Mouse (Mus musculus): ENCODE data around the gene Csk.

DNA sequence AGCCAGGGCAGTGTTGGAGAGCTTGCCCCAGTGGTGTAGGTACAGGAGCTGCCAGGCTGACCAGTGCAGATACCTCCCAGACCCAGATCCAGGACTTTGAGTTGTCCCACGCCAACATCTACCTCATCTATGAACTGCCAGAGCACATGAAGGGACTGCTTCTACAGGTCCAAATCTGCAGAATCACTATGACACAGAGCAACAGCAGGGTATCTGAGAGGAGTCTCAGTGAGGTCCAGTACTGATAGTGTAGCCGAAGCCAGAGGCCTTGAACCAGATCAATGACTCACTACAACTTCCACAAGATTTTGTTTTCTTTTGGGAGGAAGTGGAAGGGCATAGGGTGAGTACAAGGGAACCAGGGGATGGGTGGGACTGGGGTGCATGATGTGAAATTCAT, 34.3 kb upstream of the Csk start, which contains the start of gene Cyp1a1:
- TF ChIP-seq POLR2A (IDR thresholded peaks at IDR 0.05; ENCODE audit: extremely low read depth, insufficient read depth, low read length), result no peak
- no peak for TF ChIP-seq CTCF (IDR thresholded peaks at IDR 0.05; ENCODE audit: extremely low read depth, insufficient read depth, low read length)
